Mouse (Mus musculus): ENCODE measurements at regions not wholly inside any gene's neighbourhood (a gene's known extent, or its start where the extent isn't known, plus 50 kb on each side); places are given as distances from the start of the nearest gene placed in this dataset.

DNA sequence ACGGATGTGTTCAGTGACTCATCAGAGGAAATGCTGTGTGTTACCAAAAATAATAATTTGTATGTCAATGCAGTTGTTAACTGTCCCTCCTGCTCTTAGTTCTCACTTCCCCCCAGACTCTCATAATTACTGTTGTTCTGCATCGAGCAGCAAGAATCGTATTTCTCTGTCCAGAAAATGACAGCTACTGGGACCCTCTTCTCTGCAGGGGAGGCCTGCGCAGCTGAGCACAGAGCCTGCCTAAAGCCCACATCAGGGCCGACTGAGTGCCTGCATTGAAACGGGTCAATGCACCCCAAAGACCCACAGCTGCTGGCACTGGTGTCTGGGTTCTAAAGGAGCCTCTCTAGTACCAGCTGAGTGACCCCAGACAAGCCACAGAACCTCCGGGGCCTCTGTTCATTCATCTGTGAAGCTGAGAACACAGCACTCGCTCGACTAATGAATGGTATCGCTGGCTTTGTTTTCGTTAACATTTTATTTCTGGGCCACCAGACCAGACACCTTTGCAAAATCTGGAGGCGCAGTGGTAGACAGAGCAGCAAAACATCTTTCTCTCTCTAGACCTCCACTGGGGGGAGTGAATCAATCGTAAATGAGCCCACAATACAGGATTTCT, 163.2 kb downstream of the Clic5 start:
- TF ChIP-seq POLR2A (IDR thresholded peaks at IDR 0.05; ENCODE audit: low read depth, low read length), result no peak
- TF ChIP-seq CTCF (conservative IDR thresholded peaks at IDR 0.05; ENCODE audit: insufficient read depth, insufficient read length, low read depth, low read length), result no peak

All from kidney, adult 2 months (tissue).